ENCODE assay signal across 7 mouse cellular contexts in genomic region chr9:110531151-110531791, GRCm38 (mm10). TPM values are rescaled to one million over a fixed set of nuclear protein-coding genes. Genes with fewer than 3 reads are reported as not detected.
DNase-seq lines count a peak whose midpoint lies in the region; ATAC-seq and TF ChIP-seq lines count a peak whose summit lies in the region.

No protein-coding gene starts in this region.

- no peak for TF ChIP-seq CTCF in liver, embryonic 14.5 days (IDR thresholded peaks at IDR 0.05; ENCODE audit: low read depth)

- no peaks in the 10 kb centered on the region for H3K27me3 ChIP-seq in forebrain, embryonic 14.5 days (replicated peaks; ENCODE audit: control insufficient read depth, insufficient read depth, low read length)
- H3K27me3 ChIP-seq in liver, embryonic 14.5 days (ENCODE audit: control insufficient read depth, insufficient read depth, low read length) = no peaks in the 10 kb centered on the region

- H3K9ac ChIP-seq in forebrain, embryonic 14.5 days (ENCODE audit: low read length) = peak overlapping the region; percentile 99
- peak overlapping the region; percentile 32 for H3K9ac ChIP-seq in liver, embryonic 14.5 days (replicated peaks)

- H3K27ac ChIP-seq in forebrain, embryonic 14.5 days (ENCODE audit: low read depth, low read length) = no peak overlapping the region
- H3K27ac ChIP-seq in liver, embryonic 14.5 days = peak overlapping the region; percentile 41

- no peaks in the 10 kb centered on the region for H3K36me3 ChIP-seq in forebrain, embryonic 14.5 days (ENCODE audit: control insufficient read depth, insufficient read depth, low read length)
- no peaks in the 10 kb centered on the region; the same call in none of the 2 replicates for H3K36me3 ChIP-seq in liver, embryonic 14.5 days (replicated peaks; ENCODE audit: control insufficient read depth, insufficient read depth, low read depth)

- no peak for TF ChIP-seq EP300 in liver, embryonic 14.5 days (IDR thresholded peaks at IDR 0.05; ENCODE audit: low read depth)

- H3K4me2 ChIP-seq in forebrain, embryonic 14.5 days (ENCODE audit: low read length) = peak overlapping the region; percentile 52
- H3K4me2 ChIP-seq in liver, embryonic 14.5 days (ENCODE audit: low read depth) = peak overlapping the region; percentile 84

- peak; percentile 68 for DNase-seq in 416B (ENCODE audit: low read depth)
- peak; percentile 9 for DNase-seq in CD4-positive helper T cell, adult 2 months (ENCODE audit: low read depth, low spot score)
- DNase-seq in forebrain, embryonic 14.5 days (ENCODE audit: low spot score) = peak; percentile 27
- no peak for DNase-seq in liver, embryonic 14.5 days (ENCODE audit: low read depth in 3 of 3, low spot score in 3 of 3)
- no peak for DNase-seq in adrenal gland, adult 18-20 months (ENCODE audit: low spot score in 2 of 2)
- DNase-seq in urinary bladder, postnatal 14 days (ENCODE audit: low spot score) = no peak
- DNase-seq in adrenal gland, postnatal 14 days = no peak

- WGBS in forebrain, embryonic 14.5 days = 24% methylated on average over 6 of the region's 6 CpGs
- WGBS in liver, embryonic 14.5 days (ENCODE audit: insufficient replicate concordance) = 27% methylated on average over 6 of the region's 6 CpGs

- peak overlapping the region; percentile 98 for H3K4me3 ChIP-seq in forebrain, embryonic 14.5 days (ENCODE audit: low read depth, low read length)
- H3K4me3 ChIP-seq in liver, embryonic 14.5 days (ENCODE audit: insufficient read depth in 1 of 2, low read depth in 2 of 2, low read length in 2 of 2) = peak overlapping the region; percentile 91 to 98; a peak in 3 of 4 replicates

- H3K4me1 ChIP-seq in forebrain, embryonic 14.5 days (ENCODE audit: control insufficient read depth, insufficient read depth, low read length) = peaks cover 22% of the 10 kb centered on the region
- H3K4me1 ChIP-seq in liver, embryonic 14.5 days (replicated peaks; ENCODE audit: control insufficient read depth in 2 of 2, insufficient read depth in 2 of 2, low read length in 1 of 2) = peaks cover 28% of the 10 kb centered on the region in 2 experiments

- H3K9me3 ChIP-seq in forebrain, embryonic 14.5 days (replicated peaks; ENCODE audit: control insufficient read depth, low read length) = no peaks in the 10 kb centered on the region
- H3K9me3 ChIP-seq in liver, embryonic 14.5 days (ENCODE audit: control insufficient read depth, low read length) = no peaks in the 10 kb centered on the region

- ATAC-seq in forebrain, embryonic 14.5 days = no peak
- no peak for ATAC-seq in liver, embryonic 14.5 days (ENCODE audit: insufficient read depth)

RNA-seq across cellular contexts. Expression of gene Setd2, which starts 1.1 kb away (rescaled TPM):
- 36.1 and 43.6 TPM in 2 replicates for polyA plus RNA-seq in forebrain, embryonic 14.5 days (2014; fragmentation: Nextera tagmentation; extraction: Ambion mirVana)
- 21.4 and 25.0 TPM in 2 replicates for polyA plus RNA-seq in liver, embryonic 14.5 days (2012; rRNA removed)
- 12.4 and 14.2 TPM in 2 replicates for polyA plus RNA-seq in liver, embryonic 14.5 days (2014; fragmentation: Nextera tagmentation; extraction: Ambion mirVana)
- total RNA-seq in adrenal gland, adult 18-20 months (2021) = 10 to 100 TPM; 52.4 to 65.0 TPM
- total RNA-seq in adrenal gland, postnatal 14 days (2021) = 80.3 and 88.2 TPM in 2 replicates

RNA-seq across cellular contexts. Expression of gene Kif9, which starts 54.5 kb away (rescaled TPM):
- 3.0 and 3.2 TPM in 2 replicates for polyA plus RNA-seq in forebrain, embryonic 14.5 days (2014; fragmentation: Nextera tagmentation; extraction: Ambion mirVana)
- 0.10 and 0.19 TPM in 2 replicates for polyA plus RNA-seq in liver, embryonic 14.5 days (2012; rRNA removed)
- polyA plus RNA-seq in liver, embryonic 14.5 days (2014; fragmentation: Nextera tagmentation; extraction: Ambion mirVana) = 0.10 and 0.37 TPM in 2 replicates
- 1 to 10 TPM; 1.4 to 1.8 TPM for total RNA-seq in adrenal gland, adult 18-20 months (2021)
- total RNA-seq in adrenal gland, postnatal 14 days (2021) = 1.1 and 1.3 TPM in 2 replicates

RNA-seq across cellular contexts. Expression of gene Klhl18, which starts 54.8 kb away (rescaled TPM):
- 10.5 and 14.3 TPM in 2 replicates for polyA plus RNA-seq in forebrain, embryonic 14.5 days (2014; fragmentation: Nextera tagmentation; extraction: Ambion mirVana)
- polyA plus RNA-seq in liver, embryonic 14.5 days (2012; rRNA removed) = 2.4 and 2.8 TPM in 2 replicates
- 1.8 and 2.4 TPM in 2 replicates for polyA plus RNA-seq in liver, embryonic 14.5 days (2014; fragmentation: Nextera tagmentation; extraction: Ambion mirVana)
- total RNA-seq in adrenal gland, adult 18-20 months (2021) = 10 to 100 TPM; 12.8 to 15.3 TPM
- 12.7 and 12.9 TPM in 2 replicates for total RNA-seq in adrenal gland, postnatal 14 days (2021)

Comparison
In these comparisons a context has a peak if more than half of its experiments do, and no peak if none do; other contexts are left out.
1. DNase-seq: peak in 416B (single experiment), CD4-positive helper T cell, adult 2 months (single experiment) and forebrain, embryonic 14.5 days (single experiment); none in liver, embryonic 14.5 days (0 of 3), adrenal gland, adult 18-20 months (0 of 2), urinary bladder, postnatal 14 days (single experiment) and adrenal gland, postnatal 14 days (single experiment).